Mouse (Mus musculus): ENCODE results near the gene Emc3. TPM values are rescaled to one million over a fixed set of nuclear protein-coding genes. Genes with fewer than 3 reads are reported as not detected.

The Emc3 gene
- polyA plus RNA-seq, 1 experiment from 2014 or later, result 84.8 TPM

DNA sequence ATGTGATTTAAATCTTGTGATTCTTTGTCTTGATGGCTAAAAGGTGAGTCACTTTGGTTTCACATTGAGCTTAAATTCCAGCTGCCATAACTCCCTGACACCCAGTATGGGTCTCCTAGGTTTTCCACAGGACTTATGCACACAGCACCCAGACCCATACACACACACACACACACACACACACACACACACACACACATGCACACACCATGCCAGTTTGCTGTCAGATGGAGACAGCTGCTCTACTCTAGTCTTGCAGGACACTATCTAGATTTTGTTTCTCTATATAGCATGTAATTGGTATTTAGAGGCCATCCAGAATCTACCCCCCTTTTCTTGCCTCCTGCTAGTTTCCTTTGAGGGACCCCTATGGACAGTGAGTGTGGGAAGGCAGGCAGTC lies 24.3 kb downstream of the Emc3 start:
- Histone ChIP-seq H3K36me3 (ENCODE audit: control insufficient read depth, insufficient read depth, low read length) (no peaks in the 10 kb centered on the region), H3K27me3 (ENCODE audit: control insufficient read depth, insufficient read depth, low read length) (no peaks in the 10 kb centered on the region), H3K9me3 (ENCODE audit: control insufficient read depth, low read depth, low read length) (no peaks in the 10 kb centered on the region), H3K9ac (replicated peaks; ENCODE audit: low read depth, low read length) (no peak overlapping the region), H3K4me3 (ENCODE audit: low read depth, low read length) (no peak overlapping the region), H3K4me2 (replicated peaks; ENCODE audit: low read depth, low read length) (no peak overlapping the region), H3K27ac (ENCODE audit: low read length) (no peak overlapping the region), H3K4me1 (ENCODE audit: control insufficient read depth, insufficient read depth, low read length) (no peaks in the 10 kb centered on the region)
- ATAC-seq (ENCODE audit: insufficient number of reproducible peaks, insufficient read depth, low FRiP score, low read depth), result no peak

DNA sequence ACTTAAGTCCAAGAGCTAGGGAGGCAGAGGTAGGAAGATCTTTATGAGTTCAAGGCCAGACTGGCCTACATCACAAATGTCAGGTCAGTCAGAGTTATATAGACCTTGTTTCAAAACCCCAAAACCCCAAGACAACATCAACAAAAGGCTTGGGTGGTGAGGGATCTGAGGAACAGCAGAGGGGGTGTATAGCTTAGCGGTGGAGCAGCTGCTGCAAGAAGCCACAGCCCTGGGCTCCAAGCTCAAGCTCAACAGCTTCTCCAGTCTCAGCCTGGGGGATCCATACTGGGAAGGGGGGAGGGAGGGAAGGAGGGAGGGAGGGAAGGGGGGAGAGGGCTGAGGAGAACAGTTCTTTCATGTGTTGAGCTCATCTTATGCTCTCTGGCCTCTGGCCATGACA lies 25.8 kb downstream of the Emc3 start:
- WGBS, result 73% methylated on average over 1 of the region's 1 CpGs

DNA sequence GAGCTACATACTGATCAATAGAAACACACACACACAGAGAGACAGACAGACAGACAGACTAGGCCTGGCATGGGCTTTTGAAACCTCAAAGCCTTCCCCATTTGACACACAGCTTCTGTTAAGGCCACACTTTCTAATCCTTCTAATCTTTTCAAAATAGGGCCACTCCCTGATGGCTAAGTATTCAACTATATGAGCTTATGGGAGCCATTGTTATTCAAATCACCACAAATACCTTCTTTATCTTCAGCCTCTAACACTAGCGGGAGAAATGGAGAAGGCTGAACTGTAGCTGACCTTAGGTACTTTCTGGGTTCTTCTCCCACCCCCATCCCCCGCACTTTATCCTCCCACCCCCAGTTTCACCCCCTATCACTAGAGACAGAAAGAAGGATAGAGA lies 28.7 kb downstream of the Emc3 start:
- WGBS, result 65% methylated on average over 2 of the region's 2 CpGs
- no peak for ATAC-seq (ENCODE audit: insufficient number of reproducible peaks, insufficient read depth, low FRiP score, low read depth)
- no peak overlapping the region for H3K4me3 ChIP-seq (ENCODE audit: low read depth, low read length)

More for the DNA sequence above, 25.8 kb downstream of the Emc3 start:
- Histone ChIP-seq H3K27ac (ENCODE audit: low read length) (no peak overlapping the region), H3K36me3 (ENCODE audit: control insufficient read depth, insufficient read depth, low read length) (no peaks in the 10 kb centered on the region), H3K9ac (replicated peaks; ENCODE audit: low read depth, low read length) (no peak overlapping the region), H3K9me3 (ENCODE audit: control insufficient read depth, low read depth, low read length) (no peaks in the 10 kb centered on the region), H3K4me2 (replicated peaks; ENCODE audit: low read depth, low read length) (no peak overlapping the region), H3K27me3 (ENCODE audit: control insufficient read depth, insufficient read depth, low read length) (peaks cover 3% of the 10 kb centered on the region), H3K4me1 (ENCODE audit: control insufficient read depth, insufficient read depth, low read length) (no peaks in the 10 kb centered on the region), H3K4me3 (ENCODE audit: low read depth, low read length) (no peak overlapping the region)
- ATAC-seq (ENCODE audit: insufficient number of reproducible peaks, insufficient read depth, low FRiP score, low read depth), result no peak

DNA sequence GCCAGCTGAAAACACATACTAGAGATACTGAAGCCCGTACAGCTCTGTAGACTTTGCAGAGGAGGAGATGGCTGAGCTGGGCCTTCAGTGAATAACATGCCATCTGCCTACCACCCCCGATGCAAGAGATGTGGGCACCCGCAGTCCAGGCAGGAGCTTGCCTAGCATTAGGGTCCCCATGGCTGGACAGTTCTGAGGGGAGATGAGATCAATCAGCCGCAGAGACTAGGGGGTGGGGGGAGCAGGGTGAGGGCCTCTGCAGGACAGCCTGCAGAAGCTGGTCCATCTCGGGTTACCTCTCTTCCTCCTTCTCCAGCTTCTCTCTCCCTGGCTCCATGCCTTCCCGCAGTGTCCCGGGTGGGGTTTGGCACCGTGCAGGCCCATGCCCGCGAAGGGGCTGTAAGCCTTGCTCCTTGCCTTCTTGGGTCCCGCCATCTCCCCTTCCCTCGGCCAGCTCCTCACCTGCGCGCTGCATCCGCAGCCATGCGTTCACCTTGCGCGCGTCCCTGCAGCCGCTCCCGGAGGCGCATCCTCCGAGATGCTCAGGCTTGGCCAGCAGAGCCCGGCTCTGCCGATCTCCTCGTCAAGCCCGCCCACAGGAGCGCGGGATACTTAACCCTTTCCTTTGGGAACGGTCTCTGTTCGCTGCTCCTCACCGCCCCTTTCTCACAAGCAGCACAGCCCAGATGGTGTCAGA lies 29.9 kb downstream of the Emc3 start, which contains the start of gene Prrt3:
TSS of gene Prrt3 (minus strand) at position 544 of the 697 bp plus-strand sequence.
- H3K4me1 ChIP-seq (ENCODE audit: control insufficient read depth, insufficient read depth, low read length), result no peaks in the 10 kb centered on the region
- 0 out of 2 replicates have a peak, but pooled peaks have one; percentile 23 for ATAC-seq (ENCODE audit: insufficient number of reproducible peaks, insufficient read depth, low FRiP score, low read depth)
- no peaks in the 10 kb centered on the region for H3K9me3 ChIP-seq (ENCODE audit: control insufficient read depth, low read depth, low read length)
- H3K27ac ChIP-seq (ENCODE audit: low read length), result no peak within 1 kb of the TSS
- peak within 1 kb of the TSS; percentile 31 for H3K4me3 ChIP-seq (ENCODE audit: low read depth, low read length)
- H3K36me3 ChIP-seq (ENCODE audit: control insufficient read depth, insufficient read depth, low read length), result no peaks in the 10 kb centered on the region
- H3K9ac ChIP-seq (replicated peaks; ENCODE audit: low read depth, low read length), result no peak within 1 kb of the TSS
- peak within 1 kb of the TSS; percentile 56 for H3K4me2 ChIP-seq (replicated peaks; ENCODE audit: low read depth, low read length)
- peaks cover 8% of the 10 kb centered on the region for H3K27me3 ChIP-seq (ENCODE audit: control insufficient read depth, insufficient read depth, low read length)
- WGBS, result 2% methylated on average over 32 of the region's 32 CpGs

More for the DNA sequence above, 28.7 kb downstream of the Emc3 start:
- H3K9me3 ChIP-seq (ENCODE audit: control insufficient read depth, low read depth, low read length), result no peaks in the 10 kb centered on the region
- peaks cover 7% of the 10 kb centered on the region for H3K27me3 ChIP-seq (ENCODE audit: control insufficient read depth, insufficient read depth, low read length)
- H3K9ac ChIP-seq (replicated peaks; ENCODE audit: low read depth, low read length), result no peak overlapping the region
- H3K36me3 ChIP-seq (ENCODE audit: control insufficient read depth, insufficient read depth, low read length), result no peaks in the 10 kb centered on the region
- no peak overlapping the region for H3K4me2 ChIP-seq (replicated peaks; ENCODE audit: low read depth, low read length)
- H3K4me1 ChIP-seq (ENCODE audit: control insufficient read depth, insufficient read depth, low read length), result no peaks in the 10 kb centered on the region
- H3K27ac ChIP-seq (ENCODE audit: low read length), result no peak overlapping the region

DNA sequence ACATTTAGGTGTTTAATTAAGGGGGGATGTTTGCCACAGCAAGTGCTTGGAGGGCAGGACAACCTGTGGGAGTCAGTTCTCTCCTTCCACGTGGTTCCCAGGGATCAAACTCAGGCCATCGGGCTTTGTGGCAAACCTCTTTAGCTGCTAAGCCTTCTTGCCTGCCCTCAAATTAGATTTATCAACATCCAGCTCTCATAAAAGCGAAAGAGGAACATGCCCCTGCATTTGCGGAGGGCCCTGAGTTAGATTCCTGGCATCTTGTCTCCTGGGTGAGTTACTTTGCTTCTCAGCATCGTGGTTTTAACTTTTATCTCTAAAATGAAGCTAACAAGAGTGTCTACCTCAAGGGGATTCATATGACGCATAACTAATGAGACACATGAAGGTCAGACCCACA lies 32.1 kb downstream of the Emc3 start:
- Histone ChIP-seq H3K9ac (replicated peaks; ENCODE audit: low read depth, low read length) (no peak overlapping the region), H3K36me3 (ENCODE audit: control insufficient read depth, insufficient read depth, low read length) (no peaks in the 10 kb centered on the region), H3K9me3 (ENCODE audit: control insufficient read depth, low read depth, low read length) (no peaks in the 10 kb centered on the region), H3K4me3 (ENCODE audit: low read depth, low read length) (no peak overlapping the region), H3K27me3 (ENCODE audit: control insufficient read depth, insufficient read depth, low read length) (peaks cover 13% of the 10 kb centered on the region), H3K4me2 (replicated peaks; ENCODE audit: low read depth, low read length) (no peak overlapping the region), H3K4me1 (ENCODE audit: control insufficient read depth, insufficient read depth, low read length) (peaks cover 5% of the 10 kb centered on the region; the same call in 1 of the 2 replicates), H3K27ac (ENCODE audit: low read length) (no peak overlapping the region)
- ATAC-seq (ENCODE audit: insufficient number of reproducible peaks, insufficient read depth, low FRiP score, low read depth), result no peak
- WGBS, result 71% methylated on average over 6 of the region's 6 CpGs

DNA sequence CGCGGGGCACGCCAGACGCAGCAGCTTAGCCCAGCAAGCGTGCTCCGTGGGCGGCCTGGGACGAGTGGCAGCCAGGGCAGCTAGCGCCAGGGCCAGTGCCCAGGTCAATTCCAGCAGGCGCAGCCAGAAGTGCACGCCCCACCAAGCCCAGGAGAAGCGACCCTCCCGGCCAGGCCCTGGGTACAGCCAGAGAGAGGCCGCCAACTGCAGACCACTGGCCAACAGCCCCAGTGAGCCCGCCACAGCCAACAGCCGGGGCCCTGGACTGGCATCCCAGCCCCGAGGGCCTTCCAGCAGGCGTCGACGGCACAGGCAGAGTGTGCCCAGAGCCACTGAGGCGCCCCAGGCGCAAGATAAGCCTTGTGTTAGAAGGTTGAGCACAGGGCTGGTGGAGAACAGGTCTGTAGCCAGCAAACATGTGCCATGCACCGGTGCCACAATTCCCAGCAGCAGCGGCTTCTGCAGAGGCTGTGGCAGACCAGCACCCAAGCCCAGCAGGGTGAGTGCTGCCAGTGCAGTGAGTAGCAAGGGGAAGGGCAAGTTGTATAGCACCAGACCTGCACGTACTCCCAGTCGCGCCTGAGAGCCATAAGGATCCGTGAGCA lies 36.3 kb downstream of the Emc3 start:
- WGBS, result 45% methylated on average over 28 of the region's 28 CpGs
- no peak for ATAC-seq (ENCODE audit: insufficient number of reproducible peaks, insufficient read depth, low FRiP score, low read depth)
- Histone ChIP-seq H3K9ac (replicated peaks; ENCODE audit: low read depth, low read length) (no peak overlapping the region), H3K4me1 (ENCODE audit: control insufficient read depth, insufficient read depth, low read length) (peaks cover 5% of the 10 kb centered on the region; the same call in 1 of the 2 replicates), H3K4me2 (replicated peaks; ENCODE audit: low read depth, low read length) (peak overlapping the region; percentile 70), H3K4me3 (ENCODE audit: low read depth, low read length) (peak overlapping the region; percentile 35; the same call in 1 of the 2 replicates), H3K27ac (ENCODE audit: low read length) (no peak overlapping the region), H3K9me3 (ENCODE audit: control insufficient read depth, low read depth, low read length) (no peaks in the 10 kb centered on the region), H3K27me3 (ENCODE audit: control insufficient read depth, insufficient read depth, low read length) (peaks cover 6% of the 10 kb centered on the region; the same call in 1 of the 2 replicates), H3K36me3 (ENCODE audit: control insufficient read depth, insufficient read depth, low read length) (no peaks in the 10 kb centered on the region)

DNA sequence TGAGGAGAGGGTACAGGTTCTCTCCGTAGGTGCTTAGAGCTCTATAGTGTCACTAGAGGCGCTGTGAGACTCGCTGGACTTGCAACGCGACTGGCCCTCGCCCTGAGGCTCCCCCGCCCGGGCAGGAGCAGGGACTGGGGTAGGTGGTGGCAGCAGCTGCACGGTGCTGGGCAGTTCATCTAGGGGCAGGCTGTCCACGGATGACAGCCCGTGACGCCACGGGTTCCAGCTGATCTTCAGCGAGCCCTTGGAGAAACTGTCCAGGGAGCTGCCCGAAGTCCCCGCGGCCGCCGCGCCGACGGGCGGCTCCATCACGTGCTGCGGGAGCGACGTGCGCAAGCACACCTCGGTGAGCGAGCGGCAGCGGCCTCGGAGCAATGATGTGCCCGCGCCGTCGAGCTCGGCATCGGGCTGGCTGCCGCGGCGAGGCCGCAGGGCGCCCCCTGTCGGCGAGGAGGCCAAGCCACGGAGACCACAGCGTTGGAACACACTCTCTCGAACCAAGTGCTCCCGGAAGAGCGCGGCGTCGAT lies 37.1 kb downstream of the Emc3 start:
- Histone ChIP-seq H3K4me2 (replicated peaks; ENCODE audit: low read depth, low read length) (peak overlapping the region; percentile 70), H3K9me3 (ENCODE audit: control insufficient read depth, low read depth, low read length) (no peaks in the 10 kb centered on the region), H3K27me3 (ENCODE audit: control insufficient read depth, insufficient read depth, low read length) (peaks cover 6% of the 10 kb centered on the region; the same call in 1 of the 2 replicates), H3K36me3 (ENCODE audit: control insufficient read depth, insufficient read depth, low read length) (no peaks in the 10 kb centered on the region), H3K27ac (ENCODE audit: low read length) (no peak overlapping the region), H3K9ac (replicated peaks; ENCODE audit: low read depth, low read length) (peak overlapping the region; percentile 28), H3K4me1 (ENCODE audit: control insufficient read depth, insufficient read depth, low read length) (peaks cover 5% of the 10 kb centered on the region; the same call in 1 of the 2 replicates), H3K4me3 (ENCODE audit: low read depth, low read length) (peak overlapping the region; percentile 35)
- under 1% methylated on average over 54 of the region's 54 CpGs for WGBS
- ATAC-seq (ENCODE audit: insufficient number of reproducible peaks, insufficient read depth, low FRiP score, low read depth), result peak; percentile 81

DNA sequence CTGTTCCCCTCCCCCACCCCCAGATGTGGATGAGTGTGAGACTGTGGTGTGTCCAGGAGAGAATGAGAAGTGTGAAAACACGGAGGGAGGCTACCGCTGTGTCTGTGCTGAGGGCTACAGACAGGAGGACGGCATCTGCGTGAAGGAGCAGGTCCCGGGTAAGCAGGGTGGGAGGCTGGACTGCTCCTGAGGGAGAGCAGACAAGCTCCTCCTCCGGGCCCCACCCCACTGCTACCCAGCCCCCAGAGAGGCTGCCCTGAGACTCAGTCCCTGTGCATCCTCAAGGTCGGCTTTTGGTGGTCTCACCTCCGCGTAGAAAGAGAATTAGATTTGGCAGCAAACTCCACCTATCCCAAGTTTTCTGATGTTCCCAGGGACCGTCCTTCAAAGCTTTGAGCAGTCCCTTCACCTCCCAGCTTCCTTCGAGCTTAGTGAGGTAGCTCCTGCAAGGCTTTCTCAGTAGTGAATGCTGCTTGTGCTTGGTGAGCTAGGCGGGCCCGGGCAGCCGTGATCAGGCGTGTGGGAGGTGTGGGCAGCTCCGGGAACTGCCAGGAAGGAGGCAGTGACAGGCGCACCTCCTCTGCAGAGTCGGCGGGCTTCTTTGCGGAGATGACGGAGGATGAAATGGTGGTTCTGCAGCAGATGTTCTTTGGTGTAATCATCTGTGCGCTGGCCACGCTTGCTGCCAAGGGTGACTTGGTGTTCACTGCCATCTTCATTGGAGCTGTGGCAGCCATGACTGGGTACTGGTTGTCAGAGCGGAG lies 39.2 kb downstream of the Emc3 start:
- Histone ChIP-seq H3K4me1 (ENCODE audit: control insufficient read depth, insufficient read depth, low read length) (peaks cover 5% of the 10 kb centered on the region; the same call in 1 of the 2 replicates), H3K27ac (ENCODE audit: low read length) (no peak overlapping the region), H3K4me3 (ENCODE audit: low read depth, low read length) (no peak overlapping the region), H3K36me3 (ENCODE audit: control insufficient read depth, insufficient read depth, low read length) (no peaks in the 10 kb centered on the region), H3K9me3 (ENCODE audit: control insufficient read depth, low read depth, low read length) (no peaks in the 10 kb centered on the region), H3K27me3 (ENCODE audit: control insufficient read depth, insufficient read depth, low read length) (peaks cover 6% of the 10 kb centered on the region; the same call in 1 of the 2 replicates), H3K4me2 (replicated peaks; ENCODE audit: low read depth, low read length) (no peak overlapping the region), H3K9ac (replicated peaks; ENCODE audit: low read depth, low read length) (no peak overlapping the region)
- ATAC-seq (ENCODE audit: insufficient number of reproducible peaks, insufficient read depth, low FRiP score, low read depth), result no peak
- 63% methylated on average over 24 of the region's 24 CpGs for WGBS
